Mouse (Mus musculus): ENCODE measurements around the gene Pde7b.

DNA sequence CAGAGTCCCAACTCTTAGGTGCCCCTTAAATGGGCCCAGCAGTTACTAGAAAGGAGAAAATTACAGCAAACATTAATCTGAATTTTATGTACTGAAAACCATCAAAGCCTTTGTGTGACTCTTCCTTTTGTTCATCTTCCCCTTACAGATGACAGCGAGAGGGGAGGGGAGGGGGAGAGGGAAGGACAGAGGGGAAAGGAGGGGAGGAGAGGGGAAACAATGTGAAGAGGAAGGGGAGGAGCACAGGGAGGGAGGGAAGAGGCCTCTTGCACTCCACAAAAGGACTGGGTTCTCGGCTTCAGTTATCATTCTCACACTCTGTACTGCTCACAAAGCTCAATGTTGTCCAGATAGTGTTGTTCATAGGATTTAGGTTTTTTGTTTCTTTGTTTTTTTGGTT is 5.7 kb downstream of the Pde7b start:
- TF ChIP-seq CTCF (IDR thresholded peaks at IDR 0.05; ENCODE audit: extremely low read depth, insufficient read depth, low read length) (no peak), POLR2A (IDR thresholded peaks at IDR 0.05; ENCODE audit: extremely low read depth, insufficient read depth, low read length) (no peak)
